Comparison of ENCODE assay signal across 15 mouse cellular contexts in genomic region chr10:66960136-66960535, GRCm38 (mm10).
"Had no signal": no experiment of that assay in that cellular context is flagged by ENCODE, and none has a peak within 500 bp of the region (broad histone marks: within the 10 kb centered on the region; RNA-seq: fewer than 3 reads in every experiment).

No protein-coding gene starts in this region.

- H3K4me3 ChIP-seq: neural tube, embryonic 15.5 days; stomach, embryonic 15.5 days had no signal

- DNase-seq: retina, postnatal 1 day; right cerebral cortex, adult 18-20 months; right cerebral cortex, postnatal 14 days; right cerebral cortex, postnatal 25 days; right cerebral cortex, postnatal 4 days; spleen, adult 18-20 months; thymus, adult 18-20 months; thymus, adult 2 months; thymus, postnatal 14 days; thymus, postnatal 25 days; thymus, postnatal 36 days; thymus, postnatal 4 days had no signal

- H3K4me2 ChIP-seq: neural tube, embryonic 15.5 days; stomach, embryonic 15.5 days had no signal

- H3K27me3 ChIP-seq: neural tube, embryonic 15.5 days; stomach, embryonic 15.5 days had no signal

- H3K4me1 ChIP-seq: neural tube, embryonic 15.5 days; stomach, embryonic 15.5 days had no signal

- H3K36me3 ChIP-seq: neural tube, embryonic 15.5 days; stomach, embryonic 15.5 days had no signal

- H3K9ac ChIP-seq: neural tube, embryonic 15.5 days; stomach, embryonic 15.5 days had no signal

- H3K9me3 ChIP-seq: neural tube, embryonic 15.5 days; stomach, embryonic 15.5 days had no signal

- H3K27ac ChIP-seq: neural tube, embryonic 15.5 days; stomach, embryonic 15.5 days; stomach, postnatal 0 days had no signal
